Mouse (Mus musculus) kidney, embryonic 16.5 days (tissue): ENCODE results near the gene Anp32b. TPM values are rescaled to one million over a fixed set of nuclear protein-coding genes. Genes with fewer than 3 reads are reported as not detected.

Experiments used
- ATAC-seq: fragments of 200-750 bp; cut with Nextera tagmentation; 2 replicates; pipeline ENCODE4 v1.8.0; 2017; ENCODE audit warnings: moderate TSS enrichment; ENCODE audit not compliant: low FRiP score, low TSS enrichment
- H3K27ac ChIP-seq: fragments of 300-500 bp; sonication (generic); 2 replicates; pipeline ENCODE4 v1.5.1; 2014; ENCODE audit warnings: low read length
- H3K27me3 ChIP-seq: fragments of 300-500 bp; sonication (generic); 2 replicates; pipeline ENCODE4 v1.6.1; 2014; ENCODE audit warnings: low read length, control low read depth, mixed read lengths; ENCODE audit not compliant: insufficient read depth
- H3K36me3 ChIP-seq: fragments of 300-500 bp; sonication (generic); 2 replicates; pipeline ENCODE4 v1.6.1; 2014; ENCODE audit warnings: low read length, control low read depth, mixed read lengths; ENCODE audit not compliant: insufficient read depth
- H3K4me1 ChIP-seq: fragments of 300-500 bp; sonication (generic); 2 replicates; pipeline ENCODE4 v1.6.1; 2014; ENCODE audit warnings: low read length, control low read depth, mixed read lengths; ENCODE audit not compliant: insufficient read depth
- H3K4me2 ChIP-seq: fragments of 300-500 bp; sonication (generic); replicated peaks from 2 replicates; pipeline ENCODE4 v1.6.1; 2014; ENCODE audit warnings: low read depth, low read length
- H3K4me3 ChIP-seq: fragments of 300-500 bp; sonication (generic); 2 replicates; pipeline ENCODE4 v1.5.1; 2014; ENCODE audit warnings: mild to moderate bottlenecking, low read length
- H3K9ac ChIP-seq: fragments of 300-500 bp; sonication (generic); replicated peaks from 2 replicates; pipeline ENCODE4 v1.6.1; 2014; ENCODE audit warnings: low read length
- H3K9me3 ChIP-seq: fragments of 300-500 bp; sonication (generic); 2 replicates; pipeline ENCODE4 v1.6.1; 2016; ENCODE audit warnings: low read length, control low read depth
- WGBS: fragments of 180-500 bp; shearing (Covaris S2); extraction: QIAGEN DNeasy Blood & Tissue Kit; methylation state at CpG from one replicate; pipeline ENCODE4 v1.1.7; 2014; 5-methylcytosine and 5-hydroxymethylcytosine counted together
- polyA plus RNA-seq: library from polyadenylated mRNA; unstranded; fragments of >200 nt; fragmentation: Nextera tagmentation; extraction: Ambion mirVana; gene quantifications from 2 replicates; pipeline ENCODE4 v1.2.1, GENCODE M21; 2015

Gene Anp32b
- polyA plus RNA-seq, 1 experiment from 2014 or later, result 284 TPM

- Histone ChIP-seq H3K27me3 (peaks cover 7% of the 10 kb centered on the region), H3K36me3 (peaks cover 39% of the 10 kb centered on the region), H3K27ac (no peak overlapping the region), H3K4me3 (no peak overlapping the region), H3K9ac (no peak overlapping the region), H3K4me2 (no peak overlapping the region), H3K9me3 (no peaks in the 10 kb centered on the region), H3K4me1 (peaks cover 6% of the 10 kb centered on the region)
- no peak for ATAC-seq
- 77% methylated on average over 16 of the region's 16 CpGs for WGBS
These were observed 52.2 kb downstream of the Anp32b start for GRCm38 (mm10) chr4:46502606-46503502.

- Histone ChIP-seq H3K36me3 (peaks cover 39% of the 10 kb centered on the region), H3K4me1 (peaks cover 6% of the 10 kb centered on the region), H3K9me3 (no peaks in the 10 kb centered on the region), H3K4me3 (no peak overlapping the region), H3K27me3 (peaks cover 7% of the 10 kb centered on the region), H3K4me2 (no peak overlapping the region), H3K9ac (no peak overlapping the region), H3K27ac (no peak overlapping the region)
- WGBS, result 80% methylated on average over 3 of the region's 3 CpGs
- no peak for ATAC-seq
These were observed 53.2 kb downstream of the Anp32b start for GRCm38 (mm10) chr4:46503881-46504280.

- Histone ChIP-seq H3K27me3 (peaks cover 7% of the 10 kb centered on the region), H3K27ac (no peak overlapping the region), H3K4me1 (peaks cover 6% of the 10 kb centered on the region), H3K9me3 (no peaks in the 10 kb centered on the region), H3K4me3 (no peak overlapping the region), H3K4me2 (no peak overlapping the region), H3K9ac (no peak overlapping the region), H3K36me3 (peaks cover 29% of the 10 kb centered on the region)
- ATAC-seq, result no peak
- 71% methylated on average over 8 of the region's 8 CpGs for WGBS
These were observed 54.8 kb downstream of the Anp32b start for GRCm38 (mm10) chr4:46505361-46506057.

- Histone ChIP-seq H3K4me2 (peak overlapping the region; percentile 95), H3K4me3 (peak overlapping the region; percentile 69), H3K9me3 (no peaks in the 10 kb centered on the region), H3K27me3 (peaks cover 7% of the 10 kb centered on the region), H3K4me1 (peaks cover 6% of the 10 kb centered on the region), H3K27ac (no peak overlapping the region), H3K9ac (peak overlapping the region; percentile 64), H3K36me3 (peaks cover 18% of the 10 kb centered on the region)
- under 1% methylated on average over 89 of the region's 94 CpGs for WGBS
- peak; percentile 97 for ATAC-seq
These were observed 56.3 kb downstream of the Anp32b start for GRCm38 (mm10) chr4:46506801-46507610.

- Histone ChIP-seq H3K27me3 (peaks cover 7% of the 10 kb centered on the region), H3K4me1 (peaks cover 6% of the 10 kb centered on the region), H3K9ac (no peak overlapping the region), H3K9me3 (no peaks in the 10 kb centered on the region), H3K36me3 (peaks cover 9% of the 10 kb centered on the region; the same call in 1 of the 2 replicates), H3K4me3 (peak overlapping the region; percentile 69), H3K27ac (peak overlapping the region; percentile 54; the same call in 1 of the 2 replicates), H3K4me2 (peak overlapping the region; percentile 95)
- 8% methylated on average over 16 of the region's 16 CpGs for WGBS
- peak; percentile 57; the same call in 1 of the 2 replicates for ATAC-seq
These were observed 57.2 kb downstream of the Anp32b start for GRCm38 (mm10) chr4:46507736-46508460.

- Histone ChIP-seq H3K36me3 (no peaks in the 10 kb centered on the region), H3K9ac (no peak overlapping the region), H3K27me3 (no peaks in the 10 kb centered on the region), H3K4me1 (no peaks in the 10 kb centered on the region), H3K4me2 (no peak overlapping the region), H3K9me3 (peaks cover 4% of the 10 kb centered on the region; the same call in 1 of the 2 replicates), H3K4me3 (no peak overlapping the region), H3K27ac (no peak overlapping the region)
- no peak for ATAC-seq
- 75% methylated on average over 2 of the region's 2 CpGs for WGBS
These were observed 69.8 kb downstream of the Anp32b start for GRCm38 (mm10) chr4:46520491-46520890.

- no peak for ATAC-seq
- Histone ChIP-seq H3K4me1 (no peaks in the 10 kb centered on the region), H3K27ac (no peak overlapping the region), H3K4me3 (no peak overlapping the region), H3K36me3 (no peaks in the 10 kb centered on the region), H3K27me3 (no peaks in the 10 kb centered on the region), H3K4me2 (no peak overlapping the region), H3K9ac (no peak overlapping the region), H3K9me3 (peaks cover 4% of the 10 kb centered on the region; the same call in 1 of the 2 replicates)
- WGBS, result 75% methylated on average over 10 of the region's 10 CpGs
These were observed 70.8 kb downstream of the Anp32b start for GRCm38 (mm10) chr4:46521457-46521856.
